Mouse (Mus musculus): Measurements from ENCODE around the gene Ankrd63.

DNA sequence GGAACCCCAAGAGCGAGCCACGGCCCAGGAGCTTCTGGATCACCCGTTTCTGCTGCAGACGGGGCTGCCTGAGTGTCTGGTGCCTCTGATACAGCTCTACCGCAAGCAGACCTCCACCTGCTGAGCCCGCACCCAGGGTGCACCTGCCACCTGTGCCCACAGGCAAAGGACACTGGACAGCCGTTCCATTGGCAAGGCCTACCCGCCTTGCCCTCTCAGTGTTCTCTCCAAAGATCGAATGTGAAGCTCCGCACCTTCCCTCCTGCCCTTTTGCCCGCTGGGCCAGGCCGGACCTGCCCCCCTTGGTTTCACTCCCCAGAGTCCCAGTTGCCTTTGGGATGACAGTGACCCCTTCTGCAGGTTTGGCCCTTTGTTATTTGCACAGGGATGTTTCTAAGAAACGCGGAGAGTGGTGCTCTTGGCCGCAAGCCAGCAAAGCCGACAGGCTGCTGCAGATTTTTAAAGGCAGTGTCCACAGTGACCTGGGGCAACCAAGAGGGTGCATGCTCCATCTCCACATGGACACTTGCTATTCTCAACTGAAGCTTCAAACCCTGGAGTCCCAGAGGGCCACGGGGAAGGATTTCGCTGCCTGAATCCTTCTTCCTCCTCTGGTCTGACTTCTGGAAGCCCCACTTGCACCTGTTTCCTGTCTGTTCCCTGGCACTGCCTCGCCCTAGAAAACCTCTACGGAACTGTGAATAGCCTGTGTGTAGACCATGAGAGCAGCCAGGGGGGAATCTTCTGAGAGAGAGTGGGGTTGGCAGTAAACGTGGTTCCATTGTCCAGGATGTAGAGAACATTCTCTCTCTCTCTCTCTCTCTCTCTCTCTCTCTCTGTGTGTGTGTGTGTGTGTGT lies 7.1 kb downstream of the Ankrd63 start:
- TF ChIP-seq CTCF (IDR thresholded peaks at IDR 0.05; ENCODE audit: extremely low read depth, insufficient read length, insufficient replicate concordance, low read depth, low read length) (no peak), POLR2A (IDR thresholded peaks at IDR 0.05; ENCODE audit: low read depth, low read length) (no peak)
